Mouse (Mus musculus): Measurements from ENCODE around the gene Dlg2. TPM values are rescaled to one million over a fixed set of nuclear protein-coding genes. Genes with fewer than 3 reads are reported as not detected.

Gene Dlg2
- polyA plus RNA-seq, 1 experiment = 1.3 TPM

DNA sequence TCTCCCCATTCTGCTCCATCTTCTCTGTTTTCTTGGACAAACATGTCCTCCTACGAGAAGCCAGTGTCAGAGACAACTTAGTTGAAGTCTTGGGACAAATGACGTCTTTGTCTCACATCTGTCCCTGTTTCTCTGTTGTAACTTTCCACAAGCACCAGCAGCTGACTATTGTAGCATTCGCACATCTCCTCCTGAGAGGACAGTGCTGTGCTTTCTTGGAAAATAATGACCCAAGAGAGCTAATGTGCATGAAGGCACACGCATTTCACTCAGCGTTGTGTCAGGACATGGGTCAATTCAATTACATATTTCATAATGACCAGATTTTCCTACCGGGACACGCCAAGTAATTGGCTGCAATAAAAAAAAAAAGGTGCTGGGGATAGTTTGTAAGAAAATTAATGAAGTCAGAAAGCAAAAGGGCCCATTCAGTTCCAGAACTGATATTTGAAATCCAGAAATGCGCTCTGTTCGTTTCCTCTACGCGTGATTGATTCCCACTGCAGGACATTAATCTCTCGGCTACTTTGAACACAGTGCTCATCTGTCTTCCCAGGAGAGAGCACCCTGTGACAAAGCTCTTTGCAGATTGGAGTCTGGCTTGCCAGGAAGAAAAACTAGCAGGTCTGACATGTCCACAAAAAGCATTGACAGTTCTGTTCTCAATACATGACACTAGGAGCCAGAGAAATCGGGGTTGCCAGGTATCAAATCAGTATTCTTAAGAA is 1846.0 kb downstream of the Dlg2 start:
- no peak overlapping the region for H3K4me3 ChIP-seq (replicated peaks; ENCODE audit: extremely low read depth, low read depth, low read length)
- H3K4me1 ChIP-seq (ENCODE audit: control insufficient read depth, insufficient read depth, low read length) = no peaks in the 10 kb centered on the region
- 65% methylated on average over 13 of the region's 13 CpGs for WGBS
- no peak for DNase-seq
- TF ChIP-seq CTCF (IDR thresholded peaks at IDR 0.05; ENCODE audit: insufficient read depth, low read length) = no peak
- TF ChIP-seq POLR2A (IDR thresholded peaks at IDR 0.05; ENCODE audit: borderline replicate concordance, extremely low read depth, low read depth, low read length) = no peak

DNA sequence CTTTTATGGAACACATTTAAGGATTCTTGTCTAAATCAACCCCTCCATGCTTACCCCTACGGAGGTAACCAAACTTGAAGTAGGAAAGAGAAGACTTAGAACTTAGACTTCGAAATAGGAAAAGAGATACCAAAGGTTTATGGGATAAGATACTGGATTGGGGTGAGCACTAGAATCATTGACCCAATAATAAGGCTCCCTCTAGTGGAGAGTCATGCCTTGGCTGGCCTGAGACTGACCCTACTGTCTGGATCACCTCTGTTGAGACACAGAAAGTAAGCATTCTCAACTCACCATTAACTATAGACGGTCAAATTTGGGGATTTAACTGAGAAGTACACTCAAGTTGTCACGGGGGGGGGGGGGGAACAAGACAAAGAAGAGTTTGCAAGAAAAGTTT is 1847.2 kb downstream of the Dlg2 start:
- no peak for TF ChIP-seq POLR2A (IDR thresholded peaks at IDR 0.05; ENCODE audit: borderline replicate concordance, extremely low read depth, low read depth, low read length)
- TF ChIP-seq CTCF (IDR thresholded peaks at IDR 0.05; ENCODE audit: insufficient read depth, low read length) = 0 out of 2 replicates have a peak, but pooled peaks have one; percentile 21
- WGBS = 51% methylated on average over 4 of the region's 4 CpGs
- Histone ChIP-seq H3K4me3 (replicated peaks; ENCODE audit: extremely low read depth, low read depth, low read length) (no peak overlapping the region), H3K4me1 (ENCODE audit: control insufficient read depth, insufficient read depth, low read length) (no peaks in the 10 kb centered on the region)
- DNase-seq = no peak

DNA sequence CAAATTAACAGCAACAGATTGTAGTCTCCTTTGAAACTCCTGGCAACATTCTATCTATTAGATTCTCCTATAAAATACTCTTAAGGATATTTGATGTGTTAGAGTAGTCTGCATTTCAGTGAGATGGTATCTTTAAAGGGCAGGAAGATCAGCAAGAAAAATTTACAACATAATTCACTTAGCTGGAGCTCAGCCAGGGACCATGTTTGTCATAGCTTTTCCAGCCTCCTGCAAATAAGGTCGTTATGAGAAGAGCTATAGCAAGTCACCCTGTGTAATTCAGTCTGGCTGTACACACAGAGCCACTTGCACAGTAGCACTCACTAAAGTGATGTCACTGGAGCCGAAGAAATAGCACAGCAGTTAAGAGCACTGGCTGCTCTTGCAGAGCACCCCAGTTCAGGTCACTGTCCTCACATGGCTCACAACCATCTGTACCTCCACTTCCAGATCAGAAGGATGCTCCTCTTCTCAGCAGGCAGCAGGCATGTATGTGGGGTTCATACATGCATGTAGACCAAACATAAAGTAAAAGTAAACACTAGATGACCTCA is 1850.9 kb downstream of the Dlg2 start:
- Histone ChIP-seq H3K4me3 (replicated peaks; ENCODE audit: extremely low read depth, low read depth, low read length) (no peak overlapping the region), H3K4me1 (ENCODE audit: control insufficient read depth, insufficient read depth, low read length) (no peaks in the 10 kb centered on the region)
- DNase-seq = no peak
- no peak for TF ChIP-seq POLR2A (IDR thresholded peaks at IDR 0.05; ENCODE audit: borderline replicate concordance, extremely low read depth, low read depth, low read length)
- no peak for TF ChIP-seq CTCF (IDR thresholded peaks at IDR 0.05; ENCODE audit: insufficient read depth, low read length)
- 31% methylated on average over 2 of the region's 2 CpGs for WGBS

DNA sequence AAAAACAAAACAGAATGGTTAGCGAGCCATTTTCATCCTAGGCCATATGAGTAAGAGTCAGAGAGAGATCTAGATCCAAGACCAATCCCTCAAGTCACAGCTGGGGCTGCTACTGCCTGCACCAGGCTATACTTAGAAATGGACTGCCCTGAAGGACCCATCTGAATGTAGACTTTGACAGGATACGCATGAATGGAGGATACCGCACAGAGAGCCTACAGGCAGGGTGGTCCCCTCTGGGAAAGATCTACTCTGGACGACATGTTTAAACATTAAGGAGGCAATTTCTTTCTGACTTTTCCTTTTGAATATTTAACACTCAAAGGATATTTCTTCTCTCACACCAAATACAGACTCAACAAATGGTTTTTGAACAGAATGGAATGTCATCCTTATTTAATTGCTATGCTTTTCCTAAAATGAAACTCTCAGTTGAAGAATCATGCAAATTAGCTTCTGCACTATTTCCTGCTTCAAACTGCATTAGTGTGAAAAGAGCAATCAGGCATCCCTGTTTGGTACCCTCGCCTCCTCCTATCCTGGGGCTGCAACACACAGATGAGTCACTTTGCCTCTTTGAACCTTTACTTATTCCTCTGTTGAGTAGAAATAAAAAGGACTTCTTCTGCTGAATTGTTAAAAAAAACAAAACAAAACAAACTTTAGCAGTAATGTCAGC is 1856.9 kb downstream of the Dlg2 start:
- TF ChIP-seq CTCF (IDR thresholded peaks at IDR 0.05; ENCODE audit: insufficient read depth, low read length) = no peak
- no peak for TF ChIP-seq POLR2A (IDR thresholded peaks at IDR 0.05; ENCODE audit: borderline replicate concordance, extremely low read depth, low read depth, low read length)
- no peak for DNase-seq
- no peak overlapping the region for H3K4me3 ChIP-seq (replicated peaks; ENCODE audit: extremely low read depth, low read depth, low read length)
- no peaks in the 10 kb centered on the region for H3K4me1 ChIP-seq (ENCODE audit: control insufficient read depth, insufficient read depth, low read length)
- 84% methylated on average over 5 of the region's 5 CpGs for WGBS

DNA sequence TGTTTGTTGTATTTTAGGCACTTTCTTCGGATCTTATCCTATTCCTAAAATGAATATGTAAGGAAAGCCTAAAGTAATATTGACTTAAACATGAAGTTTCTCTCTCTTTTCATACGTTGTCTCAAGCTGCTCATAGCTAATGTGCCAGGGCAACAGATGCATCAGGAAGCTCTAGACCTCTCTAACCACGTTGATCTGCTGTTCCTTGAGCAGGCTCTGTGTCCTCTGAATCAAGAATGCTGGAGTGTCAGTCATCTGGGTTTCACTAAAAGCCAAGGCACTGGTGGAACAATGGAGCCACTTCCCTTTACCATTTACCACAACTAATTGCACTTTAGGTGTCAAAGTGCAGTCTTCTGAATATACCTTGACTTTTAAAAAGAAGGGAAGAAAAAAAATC is 1880.1 kb downstream of the Dlg2 start:
- DNase-seq = no peak
- Histone ChIP-seq H3K4me3 (replicated peaks; ENCODE audit: extremely low read depth, low read depth, low read length) (no peak overlapping the region), H3K4me1 (ENCODE audit: control insufficient read depth, insufficient read depth, low read length) (no peaks in the 10 kb centered on the region)
- WGBS = 60% methylated on average over 3 of the region's 3 CpGs
- TF ChIP-seq CTCF (IDR thresholded peaks at IDR 0.05; ENCODE audit: insufficient read depth, low read length) (no peak), POLR2A (IDR thresholded peaks at IDR 0.05; ENCODE audit: borderline replicate concordance, extremely low read depth, low read depth, low read length) (no peak)

DNA sequence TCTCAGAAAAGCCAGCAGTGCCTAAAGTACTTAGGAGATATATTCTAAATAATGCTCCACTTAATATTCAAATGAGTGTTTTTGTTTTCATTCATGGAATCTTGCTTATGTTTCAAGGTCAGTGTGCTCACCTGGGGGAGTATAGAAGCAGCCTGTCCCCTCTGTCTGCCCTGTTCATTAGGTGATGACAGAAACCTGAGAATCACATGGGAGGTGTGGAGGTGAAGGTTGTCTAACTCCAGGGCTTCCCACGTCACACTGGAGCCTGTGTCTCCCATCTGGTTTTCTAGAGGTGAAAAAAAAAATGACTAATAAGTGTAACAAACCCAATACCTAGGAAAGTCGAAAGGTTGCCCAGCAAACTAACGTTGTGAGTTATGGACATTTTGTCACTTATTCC is 1886.9 kb downstream of the Dlg2 start:
- no peak overlapping the region for H3K4me3 ChIP-seq (replicated peaks; ENCODE audit: extremely low read depth, low read depth, low read length)
- WGBS = 63% methylated on average over 3 of the region's 3 CpGs
- H3K4me1 ChIP-seq (ENCODE audit: control insufficient read depth, insufficient read depth, low read length) = no peaks in the 10 kb centered on the region
- DNase-seq = no peak
- no peak for TF ChIP-seq CTCF (IDR thresholded peaks at IDR 0.05; ENCODE audit: insufficient read depth, low read length)
- no peak for TF ChIP-seq POLR2A (IDR thresholded peaks at IDR 0.05; ENCODE audit: borderline replicate concordance, extremely low read depth, low read depth, low read length)

DNA sequence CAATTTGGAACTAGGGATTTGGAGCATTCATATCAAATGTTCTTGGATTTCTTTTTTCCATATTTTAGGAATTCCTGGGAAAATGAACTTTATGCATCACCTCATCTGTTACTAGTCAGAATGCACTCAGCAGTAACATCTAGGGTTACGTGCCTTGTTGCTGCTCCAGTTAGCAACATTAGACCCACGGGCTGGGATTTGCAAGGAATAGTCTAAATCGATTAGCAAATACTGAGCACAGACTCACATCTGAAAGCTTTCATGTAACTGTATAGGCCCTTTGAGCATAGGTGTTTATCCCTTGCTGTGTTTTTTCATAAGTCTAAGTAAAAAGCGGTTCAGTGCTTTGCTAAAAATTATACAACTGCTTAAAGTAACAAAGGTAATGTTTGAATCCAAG is 1887.3 kb downstream of the Dlg2 start:
- no peaks in the 10 kb centered on the region for H3K4me1 ChIP-seq (ENCODE audit: control insufficient read depth, insufficient read depth, low read length)
- TF ChIP-seq CTCF (IDR thresholded peaks at IDR 0.05; ENCODE audit: insufficient read depth, low read length) = no peak
- TF ChIP-seq POLR2A (IDR thresholded peaks at IDR 0.05; ENCODE audit: borderline replicate concordance, extremely low read depth, low read depth, low read length) = no peak
- no peak for DNase-seq
- 79% methylated on average over 4 of the region's 4 CpGs for WGBS
- H3K4me3 ChIP-seq (replicated peaks; ENCODE audit: extremely low read depth, low read depth, low read length) = no peak overlapping the region

DNA sequence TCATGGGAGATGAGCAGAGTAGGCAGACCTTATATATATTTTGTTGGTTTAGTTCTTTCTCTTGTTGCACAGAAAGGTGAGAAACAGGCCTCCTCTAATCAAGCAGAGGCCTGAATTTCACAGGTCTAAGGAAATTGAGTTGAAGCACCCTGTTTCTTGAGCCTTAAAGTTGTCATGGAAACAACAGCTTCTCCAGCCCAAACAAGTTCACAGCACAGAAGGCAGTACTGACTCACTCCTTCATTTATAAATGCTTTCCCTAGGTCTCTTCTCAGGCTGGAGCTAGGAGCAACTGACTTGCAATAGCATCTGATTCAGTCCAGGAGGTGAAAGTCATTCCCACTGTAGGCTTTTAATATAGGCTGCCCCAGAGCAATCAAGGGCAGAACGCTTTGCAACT is 1890.6 kb downstream of the Dlg2 start:
- 91% methylated on average over 1 of the region's 1 CpGs for WGBS
- Histone ChIP-seq H3K4me1 (ENCODE audit: control insufficient read depth, insufficient read depth, low read length) (no peaks in the 10 kb centered on the region), H3K4me3 (replicated peaks; ENCODE audit: extremely low read depth, low read depth, low read length) (no peak overlapping the region)
- TF ChIP-seq CTCF (IDR thresholded peaks at IDR 0.05; ENCODE audit: insufficient read depth, low read length) (no peak), POLR2A (IDR thresholded peaks at IDR 0.05; ENCODE audit: borderline replicate concordance, extremely low read depth, low read depth, low read length) (no peak)
- DNase-seq = no peak

DNA sequence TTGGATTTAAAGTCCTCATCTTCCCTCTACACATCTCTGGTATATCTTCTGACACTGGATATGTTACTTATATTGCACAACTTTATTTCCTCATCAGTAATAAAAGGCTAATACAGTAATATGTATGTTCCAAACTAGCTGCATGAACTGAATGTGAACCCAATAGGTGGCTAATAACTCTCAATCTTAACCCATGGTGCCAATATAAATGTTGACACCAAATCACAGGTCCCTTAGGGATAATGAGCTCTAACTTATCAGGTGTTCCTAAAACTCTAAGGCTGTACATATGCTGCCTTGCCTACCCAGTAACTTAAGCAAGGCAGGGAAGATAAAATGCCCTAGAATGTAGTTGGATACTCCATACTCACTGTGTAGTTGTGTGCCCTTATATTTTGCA is 1894.0 kb downstream of the Dlg2 start:
- no peak overlapping the region for H3K4me3 ChIP-seq (replicated peaks; ENCODE audit: extremely low read depth, low read depth, low read length)
- no peak for TF ChIP-seq CTCF (IDR thresholded peaks at IDR 0.05; ENCODE audit: insufficient read depth, low read length)
- TF ChIP-seq POLR2A (IDR thresholded peaks at IDR 0.05; ENCODE audit: borderline replicate concordance, extremely low read depth, low read depth, low read length) = no peak
- DNase-seq = no peak
- H3K4me1 ChIP-seq (ENCODE audit: control insufficient read depth, insufficient read depth, low read length) = no peaks in the 10 kb centered on the region

DNA sequence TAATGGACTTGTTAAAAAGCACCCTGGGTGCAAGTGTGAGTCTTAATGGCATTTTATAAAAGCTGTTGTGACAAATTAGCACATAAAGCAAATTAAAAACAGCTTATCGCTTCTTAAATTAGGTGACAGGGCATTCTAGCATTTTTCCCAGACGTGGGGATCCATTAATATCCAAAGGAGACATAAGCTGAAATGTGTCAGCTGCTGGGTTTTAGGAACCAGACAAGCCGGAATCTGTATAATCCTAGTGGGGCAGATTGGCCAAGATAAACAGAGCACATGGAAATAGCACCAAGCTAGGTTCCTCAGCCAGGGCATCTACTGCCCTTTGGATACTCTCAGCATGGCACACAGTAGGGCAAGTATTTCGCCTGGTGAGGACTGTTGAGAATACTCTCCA is 1895.2 kb downstream of the Dlg2 start:
- Histone ChIP-seq H3K4me3 (replicated peaks; ENCODE audit: extremely low read depth, low read depth, low read length) (no peak overlapping the region), H3K4me1 (ENCODE audit: control insufficient read depth, insufficient read depth, low read length) (no peaks in the 10 kb centered on the region)
- DNase-seq = no peak
- no peak for TF ChIP-seq POLR2A (IDR thresholded peaks at IDR 0.05; ENCODE audit: borderline replicate concordance, extremely low read depth, low read depth, low read length)
- TF ChIP-seq CTCF (IDR thresholded peaks at IDR 0.05; ENCODE audit: insufficient read depth, low read length) = no peak
- WGBS = 52% methylated on average over 4 of the region's 4 CpGs
